Mouse (Mus musculus): Measurements from ENCODE around the gene Pde10a.

The Pde10a gene

DNA sequence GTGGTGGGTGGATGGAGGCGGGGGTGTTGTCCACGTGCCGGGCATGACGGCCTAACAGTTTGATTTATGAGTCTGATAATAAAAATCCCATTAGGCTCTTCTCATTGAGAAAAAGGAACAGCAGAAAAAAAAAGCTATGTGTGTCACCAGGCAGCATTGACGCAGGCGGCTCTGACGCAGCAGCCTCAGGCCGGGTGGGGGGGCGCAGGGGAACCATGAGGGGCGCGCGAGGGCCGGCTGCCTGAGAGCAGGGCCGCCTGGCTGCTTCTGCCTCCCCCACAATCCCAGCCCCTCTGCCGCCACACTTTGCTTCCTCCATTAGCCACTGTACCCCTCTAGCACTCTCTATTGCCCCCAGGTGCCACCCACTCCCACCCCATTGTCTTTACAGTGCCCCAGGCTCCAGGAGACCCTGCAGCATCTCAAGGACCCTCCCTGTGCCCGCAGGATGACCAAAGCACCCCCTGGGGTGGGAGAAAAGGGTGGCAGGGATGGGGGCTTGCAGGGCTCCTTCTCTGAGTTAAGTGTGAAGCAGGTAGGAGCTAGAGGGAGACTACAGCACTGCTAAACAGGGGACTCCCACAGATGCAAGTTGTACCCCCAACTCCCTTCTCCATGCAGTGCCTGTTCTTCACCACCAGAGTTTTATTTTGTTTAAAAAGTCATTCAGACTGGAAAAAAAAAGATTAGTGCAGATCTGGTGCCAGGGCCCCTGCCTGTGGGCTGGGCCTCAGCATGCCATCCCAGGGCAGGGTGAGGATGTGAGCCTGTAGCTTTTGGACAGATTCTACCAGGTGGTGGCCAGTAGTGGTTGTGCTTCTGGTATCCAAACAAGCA is 16.6 kb upstream of the Pde10a start:
- H3K9me3 ChIP-seq (ENCODE audit: low read length), result peaks cover 2% of the 10 kb centered on the region
- peaks cover 43% of the 10 kb centered on the region for H3K27me3 ChIP-seq (ENCODE audit: insufficient read depth, low read length)
- peaks cover 18% of the 10 kb centered on the region for H3K4me1 ChIP-seq (replicated peaks; ENCODE audit: low read depth, low read length)
- H3K4me3 ChIP-seq (replicated peaks; ENCODE audit: low read length), result no peak overlapping the region; the same call in 1 of the 2 replicates
- no peaks in the 10 kb centered on the region for H3K36me3 ChIP-seq (ENCODE audit: insufficient read depth, low read length)
- TF ChIP-seq POU5F1 (IDR thresholded peaks at IDR 0.05; ENCODE audit: borderline replicate concordance, low read length), result no peak
- peak; percentile 32; the same call in 1 of the 2 replicates for TF ChIP-seq CTCF (conservative IDR thresholded peaks at IDR 0.05; ENCODE audit: low read length)

DNA sequence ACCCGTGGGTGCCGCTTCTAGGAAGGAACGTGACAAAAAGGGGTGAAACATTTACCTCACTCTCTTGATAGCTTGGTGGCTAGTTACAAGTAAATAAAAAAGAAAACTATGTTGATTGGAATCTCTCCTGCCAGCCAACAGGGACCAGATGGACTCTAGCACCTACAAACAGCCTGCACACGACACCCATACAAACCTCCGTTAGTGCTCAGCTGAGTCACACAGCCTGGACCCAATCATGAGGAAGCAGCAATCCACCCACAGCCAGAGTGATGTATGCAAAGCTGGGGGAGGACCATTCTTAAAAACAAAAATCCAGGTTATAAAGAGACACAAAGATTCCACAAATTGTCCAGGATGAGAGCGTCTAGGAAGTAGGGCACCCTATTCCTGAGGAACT is 9.2 kb upstream of the Pde10a start:
- Histone ChIP-seq H3K4me1 (replicated peaks; ENCODE audit: low read depth, low read length) (no peaks in the 10 kb centered on the region), H3K27me3 (ENCODE audit: insufficient read depth, low read length) (peaks cover 36% of the 10 kb centered on the region), H3K4me3 (replicated peaks; ENCODE audit: low read length) (no peak overlapping the region), H3K36me3 (ENCODE audit: insufficient read depth, low read length) (no peaks in the 10 kb centered on the region), H3K9me3 (ENCODE audit: low read length) (peaks cover 13% of the 10 kb centered on the region)
- TF ChIP-seq NANOG (IDR thresholded peaks at IDR 0.05; ENCODE audit: borderline replicate concordance, low read length) (no peak), POU5F1 (IDR thresholded peaks at IDR 0.05; ENCODE audit: borderline replicate concordance, low read length) (no peak), CTCF (conservative IDR thresholded peaks at IDR 0.05; ENCODE audit: low read length) (no peak)

DNA sequence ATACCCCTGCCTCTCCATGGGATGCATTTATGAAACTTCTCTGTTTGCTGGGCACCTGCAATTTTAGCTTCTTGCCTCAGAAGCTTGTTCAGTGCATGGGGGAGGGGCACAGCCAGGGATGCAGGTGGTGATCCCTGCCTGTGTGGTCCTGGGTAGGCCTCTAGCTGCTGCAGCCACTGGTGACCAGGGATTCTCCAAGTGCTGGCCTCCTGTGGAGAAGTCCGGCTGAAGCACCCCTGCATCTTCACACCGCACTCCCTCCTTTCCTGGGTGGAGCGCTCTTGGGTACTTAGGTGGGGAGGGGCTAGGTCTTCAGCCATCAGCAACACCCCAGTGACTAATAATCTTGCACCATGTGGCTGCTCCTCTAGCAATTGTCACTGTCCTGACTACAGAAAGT is 1.2 kb upstream of the Pde10a start:
- Histone ChIP-seq H3K36me3 (ENCODE audit: insufficient read depth, low read length) (no peaks in the 10 kb centered on the region), H3K9me3 (ENCODE audit: low read length) (no peaks in the 10 kb centered on the region), H3K27me3 (ENCODE audit: insufficient read depth, low read length) (peaks cover 82% of the 10 kb centered on the region), H3K4me3 (replicated peaks; ENCODE audit: low read length) (peak overlapping the region; percentile 67), H3K4me1 (replicated peaks; ENCODE audit: low read depth, low read length) (peaks cover 31% of the 10 kb centered on the region)
- no peak for TF ChIP-seq NANOG (IDR thresholded peaks at IDR 0.05; ENCODE audit: borderline replicate concordance, low read length)
- TF ChIP-seq CTCF (conservative IDR thresholded peaks at IDR 0.05; ENCODE audit: low read length), result no peak
- TF ChIP-seq POU5F1 (IDR thresholded peaks at IDR 0.05; ENCODE audit: borderline replicate concordance, low read length), result no peak

DNA sequence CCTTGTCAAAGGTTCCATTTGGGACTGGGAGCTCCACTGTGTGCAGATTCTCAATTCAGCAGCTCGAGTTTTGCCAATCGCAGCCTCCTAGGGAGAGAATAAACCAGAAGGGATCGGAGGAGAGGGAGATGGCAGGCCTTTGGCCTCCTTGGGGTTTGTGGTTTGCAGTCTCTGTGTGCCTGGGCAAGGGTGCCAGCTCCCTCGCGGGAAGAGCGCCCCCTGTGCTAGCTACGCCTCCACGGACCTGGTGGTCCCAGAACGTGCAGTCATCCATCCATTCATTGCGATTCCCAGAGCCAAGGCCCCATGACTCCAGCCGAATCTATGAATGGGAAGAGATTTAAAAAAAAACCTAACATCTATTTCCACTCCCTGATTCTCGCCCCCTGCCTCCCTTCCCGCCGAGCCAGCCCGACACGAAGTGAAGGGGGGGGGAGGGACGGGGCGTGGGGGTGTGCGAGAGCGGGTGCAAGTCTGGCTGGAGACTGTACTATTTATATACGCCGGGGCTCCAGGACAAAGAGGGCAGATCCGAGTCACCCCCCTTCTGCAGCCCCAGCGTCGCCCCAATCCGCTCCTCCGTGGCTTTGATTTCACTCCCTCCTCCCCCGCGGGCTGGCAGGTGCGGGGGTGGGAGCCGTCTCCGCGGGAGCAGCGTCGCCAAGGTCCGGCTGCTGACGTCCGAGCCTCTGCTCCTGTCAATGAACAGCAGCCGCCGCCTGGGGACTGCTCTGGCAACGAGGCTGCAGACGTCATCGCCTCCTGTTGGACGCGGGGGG is 596 bp upstream of the Pde10a start:
- H3K4me3 ChIP-seq (replicated peaks; ENCODE audit: low read length), result peak overlapping the region; percentile 67
- H3K9me3 ChIP-seq (ENCODE audit: low read length), result no peaks in the 10 kb centered on the region
- TF ChIP-seq NANOG (IDR thresholded peaks at IDR 0.05; ENCODE audit: borderline replicate concordance, low read length) (no peak), CTCF (conservative IDR thresholded peaks at IDR 0.05; ENCODE audit: low read length) (no peak; the same call in 1 of the 2 replicates), POU5F1 (IDR thresholded peaks at IDR 0.05; ENCODE audit: borderline replicate concordance, low read length) (no peak)
- H3K4me1 ChIP-seq (replicated peaks; ENCODE audit: low read depth, low read length), result peaks cover 31% of the 10 kb centered on the region
- H3K36me3 ChIP-seq (ENCODE audit: insufficient read depth, low read length), result no peaks in the 10 kb centered on the region
- peaks cover 79% of the 10 kb centered on the region for H3K27me3 ChIP-seq (ENCODE audit: insufficient read depth, low read length)

DNA sequence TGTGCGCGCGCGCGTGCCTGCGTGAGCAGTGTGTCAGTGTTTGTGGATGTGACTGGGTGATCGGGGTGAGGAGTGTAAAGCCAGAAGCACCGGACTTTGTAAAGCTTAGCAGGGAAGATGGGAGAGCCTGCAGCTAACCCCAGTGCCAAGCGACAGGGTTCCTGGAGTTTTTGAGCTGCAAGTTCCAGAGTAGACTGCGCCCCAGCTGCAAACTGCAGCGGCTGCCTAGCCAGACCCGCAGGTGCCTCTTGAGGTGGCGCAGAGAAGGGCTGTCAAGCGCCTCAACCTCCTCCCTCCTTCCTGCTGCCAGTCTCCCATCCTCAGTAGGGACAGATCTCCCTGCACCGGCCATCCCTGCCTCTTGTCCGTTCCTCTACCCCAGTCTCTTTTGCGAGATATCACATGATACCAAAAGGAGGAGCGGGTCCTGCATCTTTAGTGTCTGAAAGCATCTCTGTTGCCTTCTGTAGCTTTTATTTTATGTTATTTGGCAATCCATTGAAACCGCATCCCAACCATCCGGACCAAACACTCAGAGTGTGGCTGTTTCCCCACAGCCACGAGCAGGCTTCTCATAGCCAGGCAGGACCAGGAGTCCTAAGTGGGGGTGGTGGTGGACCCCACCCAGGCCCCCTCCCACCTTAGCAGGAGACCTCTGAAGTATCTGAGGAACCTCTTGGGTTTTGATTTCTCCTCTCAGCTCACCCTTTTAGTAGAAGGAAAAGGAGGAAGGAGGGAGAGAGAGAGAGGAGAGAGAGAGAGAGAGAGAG is 984 bp downstream of the Pde10a start:
- TF ChIP-seq CTCF (conservative IDR thresholded peaks at IDR 0.05; ENCODE audit: low read length) (no peak), POU5F1 (IDR thresholded peaks at IDR 0.05; ENCODE audit: borderline replicate concordance, low read length) (no peak), NANOG (IDR thresholded peaks at IDR 0.05; ENCODE audit: borderline replicate concordance, low read length) (no peak)
- peak overlapping the region; percentile 67 for H3K4me3 ChIP-seq (replicated peaks; ENCODE audit: low read length)
- peaks cover 70% of the 10 kb centered on the region for H3K27me3 ChIP-seq (ENCODE audit: insufficient read depth, low read length)

DNA sequence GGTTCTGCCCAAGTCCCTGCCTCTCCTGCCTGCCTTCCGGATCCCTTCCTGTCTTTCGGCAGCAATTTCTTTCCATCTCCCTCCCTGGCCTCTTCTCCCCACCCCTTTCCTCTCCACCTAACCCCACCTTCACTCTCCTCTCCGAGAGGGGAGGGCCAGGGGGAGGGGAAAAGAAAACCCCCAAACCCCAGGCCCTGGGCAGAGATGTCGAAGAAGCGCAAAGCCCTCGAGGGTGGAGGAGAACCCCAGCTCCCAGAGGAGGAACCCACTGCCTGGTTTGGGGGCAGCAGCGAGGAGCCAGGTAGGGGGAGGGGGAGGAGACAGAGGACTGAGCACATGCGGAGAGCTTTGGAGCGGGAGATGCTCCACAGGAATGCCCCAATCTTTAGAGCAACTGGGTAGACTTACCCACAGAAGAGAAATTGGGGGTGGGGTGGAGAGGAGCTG is 1.7 kb downstream of the Pde10a start:
- no peak for TF ChIP-seq POU5F1 (IDR thresholded peaks at IDR 0.05; ENCODE audit: borderline replicate concordance, low read length)
- no peak for TF ChIP-seq CTCF (conservative IDR thresholded peaks at IDR 0.05; ENCODE audit: low read length)
- no peak for TF ChIP-seq NANOG (IDR thresholded peaks at IDR 0.05; ENCODE audit: borderline replicate concordance, low read length)
- Histone ChIP-seq H3K9me3 (ENCODE audit: low read length) (peaks cover 9% of the 10 kb centered on the region), H3K4me1 (replicated peaks; ENCODE audit: low read depth, low read length) (peaks cover 31% of the 10 kb centered on the region), H3K4me3 (replicated peaks; ENCODE audit: low read length) (no peak overlapping the region), H3K27me3 (ENCODE audit: insufficient read depth, low read length) (peaks cover 69% of the 10 kb centered on the region), H3K36me3 (ENCODE audit: insufficient read depth, low read length) (no peaks in the 10 kb centered on the region)

More for the DNA sequence above, 984 bp downstream of the Pde10a start:
- Histone ChIP-seq H3K36me3 (ENCODE audit: insufficient read depth, low read length) (no peaks in the 10 kb centered on the region), H3K4me1 (replicated peaks; ENCODE audit: low read depth, low read length) (peaks cover 31% of the 10 kb centered on the region), H3K9me3 (ENCODE audit: low read length) (peaks cover 9% of the 10 kb centered on the region)

DNA sequence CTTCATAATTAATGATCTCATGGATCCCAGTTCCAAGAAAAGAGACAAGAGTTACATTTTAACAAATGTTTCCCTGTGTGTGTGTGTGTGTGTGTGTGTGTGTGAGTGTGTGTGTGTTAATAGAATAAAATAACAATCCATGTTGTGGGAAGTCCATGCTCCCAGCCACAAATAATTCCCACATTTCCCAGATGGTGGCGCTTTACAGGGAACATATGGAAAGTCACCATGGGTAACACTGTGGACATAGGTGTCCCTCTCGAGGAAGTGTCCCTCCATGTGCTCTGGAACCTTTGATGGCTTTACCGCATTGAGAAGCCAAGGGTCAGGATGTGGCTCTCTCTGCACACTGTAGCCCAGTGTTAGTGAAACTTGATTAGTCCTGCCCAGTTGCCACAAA is 3.5 kb downstream of the Pde10a start:
- TF ChIP-seq CTCF (conservative IDR thresholded peaks at IDR 0.05; ENCODE audit: low read length) (no peak), POU5F1 (IDR thresholded peaks at IDR 0.05; ENCODE audit: borderline replicate concordance, low read length) (no peak), NANOG (IDR thresholded peaks at IDR 0.05; ENCODE audit: borderline replicate concordance, low read length) (no peak)
- Histone ChIP-seq H3K9me3 (ENCODE audit: low read length) (peaks cover 9% of the 10 kb centered on the region), H3K4me1 (replicated peaks; ENCODE audit: low read depth, low read length) (peaks cover 31% of the 10 kb centered on the region), H3K36me3 (ENCODE audit: insufficient read depth, low read length) (no peaks in the 10 kb centered on the region), H3K27me3 (ENCODE audit: insufficient read depth, low read length) (peaks cover 51% of the 10 kb centered on the region), H3K4me3 (replicated peaks; ENCODE audit: low read length) (no peak overlapping the region)

DNA sequence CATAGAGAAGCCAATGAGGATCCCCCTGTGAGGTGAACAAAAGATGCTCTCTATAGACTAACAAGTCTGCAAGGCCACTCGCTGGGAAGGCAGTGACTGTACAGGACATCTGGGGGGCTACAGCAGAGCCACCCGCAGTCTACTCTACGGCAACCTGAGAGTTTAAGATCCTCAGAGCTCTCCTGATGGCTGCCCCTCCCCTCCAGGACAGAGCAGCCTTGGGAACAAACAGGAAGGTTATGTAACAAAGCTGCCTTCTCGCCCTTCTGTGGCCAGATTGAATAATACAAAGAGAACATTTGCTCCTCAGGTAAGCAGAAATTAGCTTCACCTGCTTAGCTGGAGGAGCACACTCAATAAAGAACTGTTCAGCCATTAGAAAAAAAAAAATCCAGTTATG is 7.4 kb downstream of the Pde10a start:
- no peaks in the 10 kb centered on the region for H3K4me1 ChIP-seq (replicated peaks; ENCODE audit: low read depth, low read length)
- TF ChIP-seq CTCF (conservative IDR thresholded peaks at IDR 0.05; ENCODE audit: low read length), result no peak
- H3K9me3 ChIP-seq (ENCODE audit: low read length), result peaks cover 9% of the 10 kb centered on the region
- H3K36me3 ChIP-seq (ENCODE audit: insufficient read depth, low read length), result no peaks in the 10 kb centered on the region
- H3K4me3 ChIP-seq (replicated peaks; ENCODE audit: low read length), result no peak overlapping the region
- peaks cover 11% of the 10 kb centered on the region for H3K27me3 ChIP-seq (ENCODE audit: insufficient read depth, low read length)
